Mouse (Mus musculus) lung, postnatal 25 days (tissue): Measurements from ENCODE around the gene Auts2.
"Not testable (repeated sequence)": the region's sequence is repeated elsewhere in the genome, so short reads cannot be mapped to it uniquely, and the experiment has no call there.

Source experiments
- DNase-seq: peaks from one replicate; pipeline ENCODE4 v3.0.0; 2022; ENCODE audit warnings: low spot score

The Auts2 gene

DNA sequence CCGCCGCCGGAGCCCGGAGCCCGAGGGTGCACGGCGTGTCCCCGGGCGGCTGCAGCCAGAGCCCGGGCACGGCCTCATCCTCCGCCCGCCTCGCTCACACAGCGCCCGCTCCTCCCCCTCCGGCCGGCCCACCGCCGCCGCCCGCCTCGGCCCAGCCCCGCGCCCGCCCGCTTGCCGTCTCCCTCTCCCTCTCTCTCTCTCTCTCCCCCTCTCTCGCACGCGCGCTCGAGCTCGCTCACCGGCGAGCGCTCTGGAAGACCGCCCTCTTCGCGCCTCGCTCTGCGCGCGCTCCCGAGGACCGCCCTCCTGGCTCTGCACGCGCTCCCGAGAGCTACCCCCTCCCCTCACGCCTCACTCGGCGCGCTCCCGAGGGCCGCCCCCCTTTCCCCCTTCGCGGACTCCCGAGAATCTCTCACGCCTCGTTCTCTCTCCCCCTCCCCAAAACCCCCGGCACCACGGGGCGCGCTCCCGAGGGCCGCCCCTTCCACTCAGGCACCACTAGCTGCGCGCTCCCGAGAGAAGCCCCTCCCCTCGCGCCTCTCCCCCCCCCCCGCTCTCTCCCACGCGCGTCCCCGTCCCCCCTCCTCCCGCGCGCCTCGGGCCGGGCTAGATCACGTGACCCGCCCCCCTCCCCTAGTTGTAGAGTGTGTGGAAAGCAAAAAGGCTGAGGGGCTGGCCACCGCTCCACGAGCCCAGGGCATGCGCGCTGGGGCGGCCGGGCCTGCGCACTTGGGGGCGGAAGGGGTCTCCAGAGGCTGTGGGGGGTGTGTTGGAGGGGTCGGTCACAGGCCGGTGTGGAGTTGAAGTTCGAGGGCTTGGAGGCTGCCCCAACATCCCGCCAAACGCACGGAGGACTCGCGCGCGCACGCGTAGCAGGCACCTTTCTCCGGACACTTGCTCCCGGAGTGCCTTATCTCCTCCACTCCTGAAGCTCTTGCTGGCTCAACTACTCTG lies at the start of gene Auts2:
TSS of gene Auts2 (minus strand) at position 227 of the 954 bp plus-strand sequence.
- DNase-seq: peak; percentile 82

DNA sequence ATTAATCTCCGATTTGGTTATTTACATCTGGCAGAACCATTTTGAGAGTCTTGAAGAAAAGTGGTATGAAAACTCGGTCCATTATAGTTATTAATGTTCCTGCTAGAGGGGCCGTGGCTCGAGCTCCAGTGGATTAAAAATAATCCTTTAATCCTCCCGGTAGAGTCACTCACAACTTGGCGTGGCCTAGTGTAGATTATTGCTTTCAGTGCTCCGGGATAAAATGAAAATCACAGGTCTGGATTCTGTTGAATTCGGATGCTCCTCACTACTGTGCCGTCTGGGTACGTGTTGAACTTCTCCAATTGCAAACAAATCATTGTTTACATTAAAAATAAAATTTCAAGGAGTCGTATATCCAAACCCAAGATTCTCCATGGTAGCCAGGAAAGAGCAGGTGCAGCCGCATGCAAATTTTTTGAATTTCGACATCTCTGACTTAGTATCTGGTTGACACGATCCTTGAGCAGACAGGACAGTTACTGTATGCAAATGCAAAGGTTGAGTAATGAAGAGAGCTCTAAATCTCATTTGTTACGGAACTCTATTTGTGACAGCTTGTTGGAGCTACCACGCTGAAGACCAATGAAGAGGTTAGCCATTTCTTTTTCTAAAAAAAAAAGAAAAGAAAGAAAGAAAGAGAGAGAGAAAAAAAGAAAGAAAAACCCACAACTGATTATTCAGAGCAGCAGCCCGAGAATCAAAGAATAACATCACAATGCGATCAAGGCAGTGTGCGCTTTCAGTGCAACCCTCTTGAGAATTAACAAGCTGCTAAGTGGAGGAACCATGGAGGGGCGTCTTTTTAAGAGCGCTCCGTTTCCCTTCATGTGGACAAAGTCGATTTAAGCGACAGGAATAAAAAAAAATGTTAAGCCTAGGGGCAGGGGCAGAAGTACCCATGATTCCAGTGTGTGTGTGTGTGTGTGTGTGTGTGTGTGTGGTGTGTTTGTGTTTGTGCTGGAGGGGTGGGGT lies 48.9 kb upstream of the Auts2 start:
- DNase-seq: no peak

DNA sequence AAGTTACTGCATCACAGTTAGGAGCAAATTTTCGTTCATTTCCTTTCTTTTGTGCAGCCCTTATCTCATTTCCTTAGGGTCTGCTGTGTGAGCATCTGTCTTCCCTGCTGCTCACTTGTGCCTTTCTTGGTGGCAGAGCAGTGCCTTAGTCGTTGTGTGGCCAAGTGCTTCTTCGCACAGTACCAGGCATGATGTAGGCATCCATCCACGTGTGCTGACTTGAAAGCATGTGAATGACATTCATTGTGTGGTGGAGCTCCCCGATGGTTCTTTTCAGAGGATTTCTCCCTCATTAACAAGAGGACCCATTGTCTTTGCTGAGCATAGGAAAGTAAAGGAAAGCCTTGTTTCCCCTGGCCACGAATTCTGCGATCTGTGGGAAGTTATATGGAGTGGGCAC lies 36.6 kb upstream of the Auts2 start:
- no peak for DNase-seq

DNA sequence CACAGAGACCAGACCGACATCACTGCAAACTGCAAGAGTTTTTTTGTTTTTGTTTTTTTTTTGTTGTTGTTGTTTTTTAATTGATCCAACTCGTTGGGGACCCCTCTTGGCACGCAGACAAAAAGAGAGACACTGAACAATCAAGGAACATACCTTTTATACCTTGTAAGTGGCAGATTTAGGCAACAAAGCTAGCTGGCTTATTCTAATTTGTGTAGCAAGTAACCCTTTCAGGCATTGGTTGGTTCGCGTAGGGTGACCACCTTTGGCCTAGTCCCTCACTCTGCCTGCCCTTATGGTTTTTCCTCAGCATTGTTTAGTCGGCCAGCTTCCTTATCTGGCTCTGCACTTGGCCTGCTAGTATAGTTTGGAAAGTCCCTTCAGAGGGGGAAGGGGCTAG lies 17.6 kb upstream of the Auts2 start:
- DNase-seq: not testable (repeated sequence)

GRCm38 (mm10) chr5:132545761-132546160 lies 2.6 kb upstream of the Auts2 start:
- no peak for DNase-seq

- DNase-seq: no peak
Observed at GRCm38 (mm10) chr5:132544176-132544995, 1.2 kb upstream of the Auts2 start.

DNA sequence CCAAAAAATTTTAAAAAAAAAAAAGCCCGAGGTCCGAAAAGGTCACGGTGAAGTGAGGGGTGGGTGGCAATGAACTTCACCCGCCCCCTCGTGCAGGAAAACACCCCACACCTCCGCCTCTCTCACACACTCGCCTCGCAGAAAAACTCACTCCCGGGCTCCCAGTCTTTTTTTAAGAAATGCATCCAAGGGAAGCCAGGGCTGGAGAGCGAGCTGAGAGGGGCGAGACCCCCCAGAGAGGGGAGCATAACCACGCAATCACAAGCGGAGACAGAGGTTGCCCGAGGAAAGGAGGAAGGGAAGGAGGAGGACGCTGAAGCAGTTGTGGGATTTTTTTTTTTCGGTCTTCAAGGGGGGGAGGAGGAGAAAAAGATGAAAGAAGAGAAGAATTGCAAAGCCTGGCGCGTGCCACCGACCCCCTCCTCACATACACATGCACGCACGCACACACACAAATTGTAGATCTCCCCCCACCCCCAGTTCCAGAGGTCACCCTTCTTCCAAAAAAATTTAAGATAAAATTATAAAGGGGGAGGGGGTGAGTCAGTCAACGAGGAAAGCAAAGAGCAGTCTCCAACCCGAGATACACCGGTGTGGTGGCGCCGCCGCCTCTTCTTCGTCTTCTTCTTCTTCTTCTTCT lies 643 bp downstream of the Auts2 start:
- DNase-seq: no peak

- no peak for DNase-seq
Observed at GRCm38 (mm10) chr5:132541951-132542350, 1.2 kb downstream of the Auts2 start.

DNA sequence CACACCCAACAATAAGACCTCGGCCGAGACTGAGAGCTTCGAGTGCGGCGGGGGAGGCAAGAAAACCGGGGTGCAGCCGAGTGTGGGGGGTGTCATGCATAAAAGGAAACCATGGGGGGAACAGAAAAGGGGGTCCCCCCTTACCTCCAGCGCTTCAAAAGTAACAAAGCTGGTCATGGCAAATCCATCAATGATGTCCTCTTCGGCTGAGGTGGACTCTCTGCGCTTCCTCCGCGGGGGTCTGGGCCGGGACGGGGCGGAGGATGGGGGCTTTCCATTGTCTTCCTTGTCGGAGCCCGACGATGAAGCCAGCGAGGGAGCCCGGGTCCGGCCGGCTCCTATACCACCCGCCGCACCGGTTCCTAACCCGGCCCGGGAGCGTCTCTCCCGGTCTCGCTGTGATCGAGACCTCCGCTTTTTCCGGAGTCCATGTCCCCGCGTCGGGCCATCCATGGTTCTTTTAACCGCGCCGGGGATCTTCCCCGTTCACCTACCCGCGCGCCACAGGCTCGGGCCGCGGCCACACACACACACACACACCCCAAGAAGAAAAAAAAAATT lies 1.7 kb downstream of the Auts2 start:
- DNase-seq: no peak

DNA sequence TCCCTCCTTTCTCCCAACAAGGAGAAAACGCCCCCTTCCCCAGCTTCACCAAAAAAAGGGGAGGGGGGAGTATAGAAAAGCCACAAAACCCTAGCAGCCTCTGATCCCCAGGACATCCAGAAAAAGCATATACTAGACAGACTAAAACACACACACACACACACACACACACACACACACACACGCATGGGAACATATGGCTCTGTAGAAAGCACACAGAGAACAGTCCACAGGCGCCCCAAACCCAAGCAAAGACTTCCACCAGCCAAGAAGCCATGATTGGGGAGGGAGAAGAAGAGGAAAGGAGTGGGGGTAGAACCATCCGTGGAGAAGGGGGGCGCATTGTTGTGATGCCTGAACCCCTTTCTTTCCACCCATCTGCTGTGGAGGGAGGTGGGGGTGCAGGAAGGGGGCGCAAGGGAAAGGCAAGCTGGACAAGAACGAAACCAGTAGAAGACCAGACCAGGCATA lies 2.3 kb downstream of the Auts2 start:
- no peak for DNase-seq

GRCm38 (mm10) chr5:132537475-132537874 lies 5.7 kb downstream of the Auts2 start:
- peak; percentile 31 for DNase-seq

DNA sequence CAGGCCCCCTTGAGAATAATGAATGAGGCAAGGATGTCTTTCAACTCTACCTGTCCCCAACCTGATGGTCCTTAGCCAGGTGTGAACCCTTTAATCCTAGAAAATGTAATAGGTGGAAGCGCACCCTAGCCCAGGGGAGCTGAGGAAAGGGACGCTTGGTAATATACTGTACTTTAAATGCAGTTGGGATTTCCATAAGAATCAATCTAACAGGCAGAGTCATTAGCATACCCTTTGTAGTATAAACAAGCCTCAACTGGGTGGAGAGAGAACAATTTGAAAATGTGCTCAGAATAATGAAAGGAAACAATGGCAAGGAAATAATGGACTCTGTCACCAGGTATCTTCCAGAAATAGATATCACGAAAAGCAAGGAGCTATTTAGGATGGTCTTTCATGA lies 16.7 kb downstream of the Auts2 start:
- no peak for DNase-seq

GRCm38 (mm10) chr5:132521358-132521873 lies 21.7 kb downstream of the Auts2 start:
- DNase-seq: no peak

GRCm38 (mm10) chr5:132517879-132518278 lies 25.3 kb downstream of the Auts2 start:
- DNase-seq: no peak

- DNase-seq: no peak
Observed at GRCm38 (mm10) chr5:132514521-132514920, 28.6 kb downstream of the Auts2 start.

- DNase-seq: no peak
Observed at GRCm38 (mm10) chr5:132513206-132513605, 29.9 kb downstream of the Auts2 start.

DNA sequence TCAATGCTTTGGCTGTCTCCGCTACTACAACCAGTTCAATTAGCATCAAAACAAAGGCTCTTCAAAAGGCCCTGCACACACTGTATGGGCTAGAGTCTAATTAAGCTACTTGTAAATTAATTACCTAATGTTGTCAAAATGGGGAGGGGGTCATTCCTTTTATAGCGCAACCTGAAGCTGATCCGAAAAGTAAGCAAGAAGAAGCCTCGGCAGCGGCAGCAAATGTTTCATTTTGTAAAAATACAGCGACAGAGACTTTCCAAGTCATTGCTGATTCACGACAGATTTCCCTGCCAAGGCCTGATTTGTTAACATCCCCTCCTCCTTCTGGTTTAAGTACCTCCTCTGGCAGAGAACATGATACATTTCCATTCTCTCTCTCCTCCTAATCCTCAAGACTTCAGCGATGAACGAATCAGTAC lies 33.7 kb downstream of the Auts2 start:
- no peak for DNase-seq

DNA sequence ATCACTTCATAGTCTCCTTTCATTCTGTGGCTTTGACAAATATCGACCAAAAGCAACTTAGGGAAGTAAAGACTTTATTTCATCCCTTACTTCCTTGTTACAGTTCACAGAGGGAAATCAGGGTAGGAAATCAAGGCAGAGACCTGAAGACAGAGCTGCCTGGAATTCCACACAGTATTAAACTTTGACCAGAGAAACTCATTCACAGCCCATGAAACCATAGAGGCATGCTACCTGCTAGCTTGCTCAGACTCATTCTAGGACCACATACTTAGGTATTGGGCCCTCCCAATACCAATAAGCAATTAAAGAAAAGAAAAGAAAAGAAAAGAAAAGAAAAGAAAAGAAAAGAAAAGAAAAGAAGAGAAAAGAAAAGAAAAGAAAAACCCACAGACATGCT lies 38.3 kb downstream of the Auts2 start:
- no peak for DNase-seq

DNA sequence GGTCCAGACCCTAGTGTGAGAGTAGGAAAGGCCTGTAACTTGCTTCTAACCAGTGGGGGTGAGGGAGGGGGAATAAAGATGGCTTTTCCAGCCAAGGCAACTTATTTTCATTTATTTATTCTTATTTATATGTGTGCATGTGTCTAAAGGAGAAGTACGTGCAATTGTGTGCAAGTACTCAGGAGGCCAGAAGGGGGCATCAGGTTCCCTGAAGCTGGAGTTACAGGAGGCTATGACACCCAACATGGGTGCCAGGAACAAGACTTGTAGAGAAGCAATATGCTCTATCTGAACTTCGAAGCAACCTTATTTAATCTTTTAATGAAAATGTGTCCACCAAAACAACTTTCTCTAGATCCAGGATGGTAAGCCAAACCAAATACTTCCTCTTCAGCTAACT lies 39.7 kb downstream of the Auts2 start:
- no peak for DNase-seq

DNA sequence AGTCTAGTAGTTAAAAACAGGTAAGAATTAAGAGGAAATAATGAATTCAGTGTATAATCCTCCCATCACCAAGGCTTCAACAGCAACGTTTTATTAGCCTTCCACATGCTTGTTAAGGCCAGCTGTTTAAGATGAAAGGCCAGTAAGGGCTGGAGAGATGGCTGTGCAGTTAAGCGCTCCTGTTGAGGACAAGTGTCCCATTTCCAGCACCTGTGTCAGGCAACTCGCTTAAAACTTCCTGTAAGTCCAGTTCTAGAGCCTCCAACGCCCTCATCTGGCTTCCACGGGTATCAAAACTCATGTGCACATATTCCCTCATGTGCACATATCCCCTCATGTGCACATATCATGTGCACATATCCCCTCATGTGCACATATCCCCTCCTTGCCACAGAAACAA lies 41.1 kb downstream of the Auts2 start:
- no peak for DNase-seq

DNA sequence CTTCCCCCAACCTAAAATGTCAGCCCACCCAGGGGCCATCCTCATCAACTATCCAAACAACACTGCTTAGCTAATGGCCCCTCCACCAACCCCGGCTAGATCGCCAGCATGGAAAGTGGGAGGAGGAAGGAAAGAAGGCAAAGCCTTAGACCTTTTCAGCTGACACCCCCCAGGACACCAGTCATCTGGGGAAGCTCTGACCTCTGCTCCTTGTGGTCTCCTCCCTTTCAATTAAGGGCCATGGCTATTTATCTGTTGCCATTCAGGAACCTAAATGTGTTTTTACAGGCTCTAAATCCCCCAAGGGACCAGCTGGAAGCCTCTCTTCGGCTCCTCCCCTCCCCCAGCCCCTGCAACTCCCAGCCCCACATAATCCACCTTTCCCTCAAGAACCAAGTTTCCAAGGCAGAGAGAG lies 42.3 kb downstream of the Auts2 start:
- DNase-seq: no peak
